Mouse (Mus musculus) urinary bladder, postnatal 25 days (tissue): Measurements from ENCODE around the gene Med7.
"Not testable (repeated sequence)": the region's sequence is repeated elsewhere in the genome, so short reads cannot be mapped to it uniquely, and the experiment has no call there.

ENCODE experiments used
- DNase-seq: peaks from one replicate; pipeline ENCODE4 v3.0.0; 2022; ENCODE audit warnings: low spot score

The Med7 gene

DNA sequence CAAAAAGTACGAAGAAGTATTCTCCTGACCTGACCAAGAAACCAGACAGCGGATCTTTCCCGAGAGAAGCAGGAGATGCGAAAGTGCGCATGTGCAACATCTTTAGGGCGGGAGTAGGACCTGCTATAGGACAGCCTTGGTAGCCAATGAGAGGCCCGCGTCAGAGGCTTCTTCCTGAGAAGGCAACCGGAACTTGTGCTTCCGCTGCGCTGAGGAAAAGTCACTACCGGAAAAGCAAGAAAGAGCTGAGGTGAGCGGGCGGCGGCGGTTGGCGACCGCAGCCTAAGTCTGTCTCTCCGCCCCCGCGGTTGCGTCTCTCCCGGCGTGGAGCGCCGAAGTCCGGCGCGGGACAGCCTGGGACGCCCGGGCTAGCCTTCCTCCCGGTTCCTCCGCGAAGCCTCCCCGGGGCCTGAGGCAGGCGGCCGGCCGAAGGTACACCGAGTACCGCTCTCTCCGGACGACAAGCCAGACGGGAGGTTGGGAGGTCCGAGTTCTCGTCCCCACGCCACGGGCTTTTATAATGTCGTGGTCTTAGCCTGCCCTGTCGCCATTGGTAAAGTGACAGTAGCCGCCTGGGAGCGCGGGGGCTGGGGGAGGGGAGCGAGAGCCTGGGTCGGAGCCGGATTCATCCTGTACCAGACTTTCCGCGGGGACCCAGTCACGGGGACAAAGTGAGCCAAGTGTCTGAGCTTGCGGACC lies at the start of gene Med7:
Gene Med7, plus strand, starts transcription at position 166 of the 699 bp plus-strand sequence.
- peak; percentile 84 for DNase-seq

DNA sequence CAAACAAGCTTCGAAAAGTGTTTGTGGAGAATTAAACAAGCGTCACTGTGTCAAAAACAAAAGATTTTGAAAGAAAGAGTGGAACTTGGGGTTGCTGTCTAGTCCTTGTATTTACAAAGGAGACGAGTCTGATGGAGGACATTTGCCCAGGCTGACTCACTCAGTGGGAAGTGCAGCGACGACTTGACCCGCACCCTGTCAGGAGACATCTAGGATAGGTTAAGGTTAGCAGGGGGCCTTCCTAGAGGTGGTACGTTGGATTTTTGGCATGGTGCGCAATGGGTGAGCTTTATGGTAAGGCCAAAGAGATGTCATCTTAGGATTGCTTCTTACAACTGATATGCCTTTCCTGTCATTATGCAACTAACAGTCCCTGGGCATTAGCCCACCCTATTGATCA lies 49.7 kb upstream of the Med7 start:
- no peak for DNase-seq

DNA sequence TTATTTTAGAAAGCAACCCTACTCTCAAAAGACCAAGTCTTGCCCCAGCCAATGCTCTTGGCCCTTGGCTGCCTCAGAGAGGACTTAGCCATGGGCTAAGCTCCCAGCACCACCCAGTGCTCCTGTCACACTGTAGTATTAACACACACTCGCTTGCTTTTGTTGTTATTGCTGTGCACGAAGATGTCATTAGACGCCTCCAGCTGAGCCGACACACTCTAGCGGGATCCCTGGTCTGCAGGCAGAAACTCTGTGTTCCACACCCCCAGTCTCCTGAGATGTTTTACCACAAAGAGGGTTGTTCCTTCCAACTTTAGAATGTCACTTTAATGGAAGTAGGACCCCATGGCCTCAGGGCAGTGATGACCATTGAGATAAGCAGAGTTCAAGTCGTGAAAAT lies 48.3 kb upstream of the Med7 start:
- DNase-seq, result no peak

DNA sequence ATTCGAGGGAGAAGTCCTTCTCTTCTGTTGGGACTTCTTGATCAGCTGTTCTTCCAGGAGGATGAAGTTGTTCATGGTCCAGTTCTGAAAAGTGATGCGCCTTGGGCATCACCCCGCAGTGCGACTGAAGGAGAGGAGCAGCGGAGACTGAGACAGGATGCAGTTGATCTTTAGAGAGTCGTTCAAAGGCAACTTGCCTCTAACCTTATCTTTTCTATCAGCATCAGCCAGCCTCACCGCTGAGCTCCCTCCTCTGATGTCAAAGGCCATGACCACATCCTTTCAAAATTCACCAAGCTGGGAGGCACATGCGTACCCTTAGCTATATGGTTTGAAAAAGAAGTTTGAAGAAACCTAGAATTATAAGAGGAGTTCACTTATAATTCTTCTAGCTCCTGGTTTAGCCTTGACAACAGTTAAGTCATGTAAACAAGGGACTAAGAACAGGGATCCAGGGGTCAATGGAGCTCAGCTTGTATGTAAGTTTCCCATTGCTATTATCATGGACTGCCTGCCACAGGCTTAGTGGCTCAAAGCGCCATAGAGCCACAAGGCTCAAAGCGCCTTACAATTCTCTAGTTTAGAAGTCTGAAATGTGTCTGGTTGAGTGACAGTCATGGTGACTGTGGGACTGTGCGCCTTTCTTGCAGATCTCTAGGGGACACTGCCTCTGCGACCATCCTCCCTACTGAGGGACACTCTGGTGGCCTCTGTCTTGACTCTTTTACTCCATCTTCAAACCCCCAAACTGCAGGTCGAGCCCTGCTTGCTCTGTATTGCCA lies 47.2 kb upstream of the Med7 start, which contains the start of gene Itk:
Gene Itk, minus strand, starts transcription at position 180 of the 782 bp plus-strand sequence.
- DNase-seq, result no peak

DNA sequence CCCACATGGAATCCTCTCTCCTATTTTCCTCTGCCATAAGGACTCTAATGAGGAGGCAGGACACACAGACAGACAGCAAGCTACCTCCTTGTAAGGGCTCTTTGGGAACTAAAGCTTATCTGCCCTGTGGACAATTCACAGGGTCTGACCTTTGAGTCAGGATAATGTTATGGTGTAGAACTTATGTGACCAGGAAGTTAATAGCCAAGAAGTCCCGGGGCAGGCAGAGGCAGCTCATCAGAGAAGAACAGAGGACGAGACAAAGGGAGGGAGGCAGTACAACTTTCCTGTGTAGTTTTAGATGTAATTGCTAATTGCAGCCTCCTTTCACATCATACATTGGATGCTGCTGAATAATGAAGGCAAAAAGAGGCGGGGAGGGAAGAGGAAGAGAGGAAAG lies 46.1 kb upstream of the Med7 start:
- no peak for DNase-seq

DNA sequence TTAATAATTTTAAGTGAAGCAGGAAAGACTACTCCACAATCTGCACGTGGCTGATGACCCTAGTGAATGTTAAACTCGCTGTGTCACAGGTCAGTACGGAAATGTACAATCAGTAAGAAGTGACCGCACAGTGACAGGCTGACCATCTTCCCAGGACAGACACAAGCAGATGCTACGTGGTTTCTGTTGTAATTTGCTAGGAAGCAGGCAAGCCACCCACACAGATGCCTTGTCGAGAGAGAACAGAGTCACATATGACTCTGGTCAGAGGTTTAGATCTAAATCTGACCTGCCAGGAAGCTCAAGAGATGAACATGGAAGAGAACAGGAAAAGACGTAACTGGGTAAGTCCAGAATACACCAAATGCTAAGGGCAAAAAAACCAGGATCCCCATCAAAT lies 43.8 kb upstream of the Med7 start:
- DNase-seq, result no peak

DNA sequence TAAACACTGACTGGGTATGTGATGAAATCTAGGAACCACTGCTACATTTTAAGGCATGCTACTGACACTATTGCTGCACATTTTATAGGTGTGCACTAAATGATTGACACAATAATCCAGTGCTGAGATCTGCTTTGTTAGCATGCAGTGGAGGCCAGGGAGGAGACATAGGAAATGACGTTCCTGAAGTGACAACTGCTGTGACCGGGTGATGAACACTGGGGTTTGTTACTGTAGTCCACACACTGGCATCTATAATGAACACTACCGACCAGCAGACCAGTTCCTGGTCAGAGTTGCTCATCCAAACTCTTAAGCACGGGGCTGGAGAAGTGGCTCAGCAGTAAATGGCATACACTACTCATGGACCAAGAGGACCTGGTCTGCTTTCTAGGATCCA lies 43.3 kb upstream of the Med7 start:
- no peak for DNase-seq

DNA sequence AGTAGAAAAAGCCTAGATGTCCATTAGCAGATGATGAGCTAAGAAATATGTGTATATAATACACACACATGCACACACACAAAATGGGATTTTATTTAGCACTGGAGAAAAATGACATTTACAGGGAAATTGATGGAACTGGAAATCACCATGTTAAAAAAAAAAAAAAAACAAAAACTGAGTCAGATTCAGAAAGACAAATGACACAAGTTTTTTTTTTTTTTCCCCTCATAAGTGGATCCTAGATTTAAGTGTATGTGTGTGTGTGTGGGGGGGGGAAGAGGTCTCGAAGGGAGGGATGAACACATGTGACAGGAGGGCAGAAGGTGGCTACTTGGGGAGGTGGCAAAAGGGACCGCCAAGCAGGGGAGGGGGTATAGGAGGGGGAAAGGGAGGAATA lies 41.6 kb upstream of the Med7 start:
- DNase-seq, result no peak

DNA sequence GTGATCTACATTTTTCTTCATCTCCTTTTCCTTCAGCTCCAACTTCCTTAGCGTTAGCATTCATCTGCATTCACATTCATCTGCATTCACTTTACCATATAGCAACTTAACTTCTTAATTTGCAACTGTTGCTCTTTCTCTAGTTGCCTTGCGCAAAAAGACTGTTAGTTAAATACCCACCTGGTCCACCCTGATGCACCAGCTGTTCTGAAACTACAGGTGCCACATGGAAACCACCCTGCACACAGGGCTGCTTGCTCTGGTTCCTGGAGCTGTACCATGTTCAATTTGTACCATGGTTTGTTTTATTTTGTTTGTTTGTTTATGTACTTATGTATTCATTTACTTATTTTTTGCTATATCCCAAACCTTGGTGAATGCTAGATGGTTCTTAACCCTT lies 41.0 kb upstream of the Med7 start:
- no peak for DNase-seq

DNA sequence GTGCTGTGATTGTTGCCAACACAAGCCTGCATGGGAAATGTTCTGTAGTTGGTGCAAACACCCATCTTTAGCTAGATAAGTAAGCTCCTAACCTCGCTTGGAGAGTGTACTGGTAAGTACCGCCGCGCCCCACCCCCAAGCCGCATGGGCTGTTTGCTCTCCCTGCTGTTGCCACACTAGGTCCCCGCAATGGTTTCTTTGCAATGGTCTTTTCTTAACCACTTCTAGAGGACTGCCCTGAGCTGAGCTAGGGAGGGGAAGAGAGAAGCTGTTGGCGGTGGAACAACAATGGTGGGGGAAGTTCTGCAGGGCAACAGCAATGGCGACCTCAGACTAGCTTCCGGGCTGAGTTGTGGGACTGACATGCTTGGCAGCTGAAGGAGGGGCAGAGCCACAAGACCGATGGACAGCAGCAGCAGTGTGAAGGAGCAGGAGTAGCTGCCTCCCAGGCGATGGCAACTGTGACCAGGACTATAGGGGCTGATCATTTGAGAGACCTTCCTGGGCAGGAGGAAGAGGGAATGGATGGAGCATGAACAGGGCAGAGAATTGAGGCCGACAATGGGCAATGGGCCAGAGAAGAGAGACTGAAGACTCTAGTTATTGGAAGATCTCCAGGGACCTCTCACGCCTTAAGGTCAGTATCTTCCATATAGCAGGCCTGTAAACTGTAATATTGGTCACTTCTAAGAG lies 40.4 kb upstream of the Med7 start, which contains the start of gene Fam71b:
Gene Fam71b, plus strand, starts transcription at position 393 of the 693 bp plus-strand sequence.
- DNase-seq, result no peak

DNA sequence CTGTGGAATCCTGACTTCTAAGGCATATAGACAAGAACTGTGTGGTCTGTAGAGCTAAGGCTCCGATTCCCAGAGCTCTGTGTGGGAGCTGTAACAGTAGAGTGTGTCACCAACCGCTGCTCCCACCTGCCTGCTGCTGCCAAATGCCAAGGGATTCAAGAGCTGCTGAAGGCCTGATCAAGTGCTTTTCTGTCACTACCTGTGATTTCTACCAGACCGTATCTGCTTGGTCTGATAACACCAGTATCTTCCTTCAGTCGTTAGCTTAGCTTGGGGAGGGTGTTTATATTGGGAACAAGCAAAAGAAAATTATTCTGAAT lies 39.9 kb upstream of the Med7 start:
- no peak for DNase-seq

DNA sequence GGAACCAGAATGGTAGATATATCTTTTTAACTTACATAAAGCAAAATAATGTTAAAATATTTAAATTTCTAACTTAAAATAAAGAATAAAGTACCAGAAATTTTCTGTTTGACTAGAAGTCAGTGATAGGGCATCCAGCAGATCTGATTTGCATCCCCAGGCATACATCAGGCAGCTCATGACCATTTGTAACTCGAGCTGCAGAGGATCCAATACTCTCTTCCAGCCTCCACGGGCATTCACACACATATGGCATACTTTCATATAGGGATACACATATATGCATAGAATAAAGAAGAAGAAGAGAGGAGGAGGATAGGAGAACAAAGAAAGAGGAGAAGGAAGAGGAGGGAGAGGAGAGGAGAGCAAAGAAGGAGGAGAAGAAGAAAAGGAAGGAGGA lies 38.8 kb upstream of the Med7 start:
- DNase-seq, result no peak

DNA sequence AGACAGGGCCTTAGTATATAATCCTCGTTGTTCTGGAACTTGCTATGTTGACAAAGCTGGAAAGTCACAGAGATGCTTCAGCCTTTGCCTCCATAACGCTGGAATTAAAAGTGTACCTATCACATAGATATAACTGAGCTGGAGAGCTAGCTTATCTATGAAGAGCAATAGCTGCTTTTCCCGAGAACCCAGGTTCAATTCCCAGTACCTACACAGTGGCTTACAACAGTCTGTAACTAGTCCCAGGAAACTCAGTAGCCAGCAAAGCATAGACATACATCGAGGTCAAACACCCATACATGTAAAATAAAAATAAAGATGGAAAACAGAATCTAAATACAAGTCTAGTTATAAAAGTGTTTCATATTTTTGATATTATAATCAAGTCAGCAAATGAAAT lies 38.3 kb upstream of the Med7 start:
- no peak for DNase-seq

DNA sequence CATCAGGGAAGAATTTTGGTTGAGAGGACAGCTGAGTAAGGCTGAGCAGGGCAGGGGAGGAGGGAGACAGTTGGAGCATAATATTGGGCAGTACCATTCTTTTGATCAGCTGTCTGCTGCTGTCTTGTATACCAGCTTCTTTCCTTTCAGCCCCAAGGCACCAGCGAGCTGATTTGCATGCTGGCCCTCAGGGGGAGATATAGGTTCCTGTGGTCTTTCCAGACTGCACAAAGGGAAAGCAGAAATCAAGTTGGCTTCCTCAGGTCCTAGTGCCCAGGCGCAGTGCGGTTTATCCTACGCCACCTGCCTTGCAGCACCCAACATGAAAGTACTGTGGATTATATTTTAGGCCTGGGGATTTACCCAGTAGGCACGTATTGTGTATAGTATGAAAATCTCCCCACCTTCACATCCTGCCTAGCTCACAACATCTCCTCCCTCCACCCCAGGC lies 37.8 kb upstream of the Med7 start:
- DNase-seq, result no peak

DNA sequence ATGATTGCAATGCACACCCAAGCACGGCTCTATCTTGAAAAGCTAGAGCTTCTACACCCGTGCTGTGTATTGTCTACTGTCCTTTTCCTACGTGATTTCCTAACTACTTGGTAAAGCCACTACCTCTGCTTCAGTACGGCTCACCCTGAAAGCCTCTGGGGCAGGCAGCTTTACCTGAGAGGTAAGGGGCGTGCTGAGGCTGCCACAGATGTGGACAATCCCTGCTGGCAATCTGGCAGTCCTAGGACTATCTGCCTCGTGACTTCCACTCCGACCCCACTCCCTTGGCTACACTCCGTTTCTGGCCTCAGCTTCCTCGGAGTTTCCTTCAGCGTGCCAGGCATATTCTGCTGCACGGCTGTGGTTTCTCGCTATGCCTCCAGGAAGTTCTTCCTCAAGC lies 35.2 kb upstream of the Med7 start:
- DNase-seq, result no peak

DNA sequence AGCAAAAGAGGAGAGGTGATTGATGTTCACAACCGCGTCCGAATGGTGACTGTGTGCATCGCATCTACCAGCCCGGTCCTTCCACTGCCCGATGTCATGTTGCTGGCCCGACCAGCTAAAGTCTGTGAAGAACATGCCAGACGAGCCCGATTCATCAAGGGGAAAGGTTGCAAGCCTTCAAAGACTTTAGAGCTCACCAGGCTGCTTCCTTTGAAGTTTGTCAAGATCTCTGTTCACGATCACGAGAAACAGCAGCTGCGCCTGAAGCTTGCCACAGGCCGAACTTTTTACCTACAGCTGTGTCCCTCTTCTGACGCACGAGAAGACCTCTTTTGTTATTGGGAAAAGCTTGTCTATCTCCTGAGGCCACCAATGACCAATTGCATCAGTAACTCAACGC lies 31.7 kb upstream of the Med7 start:
- no peak for DNase-seq

DNA sequence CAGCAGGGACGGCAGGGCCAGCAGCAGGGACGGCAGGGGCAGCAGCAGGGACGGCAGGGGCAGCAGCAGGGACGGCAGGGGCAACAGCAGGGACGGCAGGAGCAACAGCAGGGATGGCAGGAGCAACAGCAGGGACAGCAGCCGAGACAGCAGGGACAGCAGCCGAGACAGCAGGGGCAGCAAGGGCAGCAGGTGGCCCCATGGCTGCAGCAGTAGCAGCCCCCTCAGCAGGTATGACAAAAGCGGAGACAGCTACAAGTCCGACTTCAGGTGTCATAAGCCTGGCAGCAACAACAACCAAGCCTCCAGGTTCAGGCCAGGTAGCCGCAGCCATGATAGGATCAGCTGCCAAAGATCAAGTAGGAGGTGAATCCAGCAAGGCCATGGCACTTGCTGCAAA lies 30.0 kb upstream of the Med7 start:
- no peak for DNase-seq

DNA sequence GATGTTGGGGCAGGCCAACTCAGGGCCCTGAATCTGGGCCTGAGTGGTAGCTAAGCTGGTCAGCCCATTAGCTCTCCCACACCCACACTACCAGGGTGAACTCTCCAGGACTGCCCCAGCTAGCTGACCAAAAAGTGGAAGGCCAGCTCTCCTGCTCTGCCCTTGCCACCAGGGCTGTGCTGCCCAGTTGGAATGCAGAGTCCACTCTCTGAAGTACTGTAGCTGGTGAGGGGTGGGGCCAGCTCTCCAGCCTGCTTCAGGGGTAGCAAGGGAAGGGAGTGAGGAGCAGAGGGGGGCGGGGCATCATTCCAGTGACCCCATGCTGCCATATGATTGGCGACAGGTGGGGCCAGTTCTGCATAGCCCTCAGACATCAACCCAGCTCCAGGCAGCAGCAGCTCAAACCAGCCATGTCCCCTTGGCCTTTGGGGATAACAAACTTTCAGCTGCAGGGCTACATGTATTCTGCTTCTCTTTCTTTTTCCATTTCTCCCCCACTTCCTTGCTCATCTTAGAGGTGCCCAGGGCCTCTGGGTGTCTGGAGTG lies 26.6 kb upstream of the Med7 start:
- no peak for DNase-seq

DNA sequence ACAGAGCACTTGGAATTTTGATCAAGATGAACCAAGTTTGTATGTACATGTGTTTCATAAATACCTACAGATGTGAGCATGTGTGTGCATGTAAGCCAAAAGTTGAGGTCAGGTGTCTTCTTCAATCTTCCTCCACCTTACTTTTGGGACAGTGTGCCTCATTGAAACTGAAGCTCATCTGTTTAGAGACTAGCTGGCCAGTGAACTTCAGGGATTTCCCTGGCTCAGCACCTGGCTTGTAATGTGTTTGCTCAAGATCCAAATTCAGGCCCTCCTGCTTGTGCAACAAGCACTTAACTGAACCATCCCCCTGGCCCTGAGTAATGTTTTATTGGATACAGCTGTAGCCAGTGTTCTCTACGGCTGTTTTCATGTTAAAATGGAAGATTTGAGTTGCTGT lies 18.3 kb upstream of the Med7 start:
- DNase-seq, result no peak

DNA sequence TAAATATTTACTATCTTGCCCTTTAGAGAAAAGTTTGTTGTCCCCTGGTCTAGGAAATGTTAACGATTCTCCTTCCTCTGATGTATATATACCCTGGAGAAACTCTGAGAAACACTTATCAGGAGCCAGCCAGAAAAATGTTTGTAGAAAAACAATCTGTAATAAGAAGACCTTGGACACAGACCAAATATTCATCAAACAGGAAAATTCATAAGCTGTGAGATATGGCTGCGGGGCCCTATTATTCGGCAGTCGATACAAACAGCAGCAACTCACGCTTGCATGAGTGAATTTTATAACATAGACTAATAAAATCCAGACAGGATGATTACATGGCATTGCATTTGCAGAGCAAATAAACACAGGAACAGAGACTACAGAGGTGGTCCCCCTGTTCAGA lies 17.9 kb upstream of the Med7 start:
- no peak for DNase-seq

DNA sequence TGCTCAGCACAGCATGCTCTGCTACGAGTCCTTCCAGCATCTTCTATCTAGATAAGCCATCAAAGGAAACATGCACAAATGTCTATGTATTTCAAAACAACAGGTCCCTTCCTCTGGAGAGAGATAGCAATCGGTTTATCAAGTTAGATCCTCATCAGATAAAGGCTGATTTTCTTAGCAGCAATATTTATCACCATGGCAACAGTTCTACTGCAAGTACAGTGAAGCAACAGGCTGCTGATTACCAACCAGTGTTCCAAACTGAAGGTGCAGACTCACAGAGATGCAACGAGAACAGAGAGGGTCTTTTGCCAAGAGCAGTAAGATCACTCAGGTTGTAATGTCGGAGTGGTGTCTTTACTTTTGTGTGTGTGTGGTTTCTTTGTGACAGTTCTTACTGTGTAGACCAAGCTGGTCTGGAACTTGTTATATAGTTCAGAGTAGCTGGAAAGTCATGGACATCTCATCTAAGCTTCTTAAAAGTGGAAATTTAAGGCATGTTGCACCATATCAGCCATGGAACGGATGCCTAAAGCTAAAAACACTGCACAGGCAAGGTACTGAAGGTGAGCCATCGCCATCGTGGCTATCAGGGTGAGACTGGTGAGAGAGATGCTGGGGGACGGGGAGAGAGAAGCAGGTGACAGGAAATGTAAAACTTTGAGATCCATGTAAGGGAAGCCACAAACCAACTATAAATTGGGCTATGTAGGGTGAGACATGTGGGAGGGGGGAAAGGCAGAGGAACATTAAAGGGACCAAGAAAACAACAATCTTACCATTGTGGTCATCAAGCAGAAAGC lies 15.4 kb upstream of the Med7 start:
- DNase-seq, result no peak

DNA sequence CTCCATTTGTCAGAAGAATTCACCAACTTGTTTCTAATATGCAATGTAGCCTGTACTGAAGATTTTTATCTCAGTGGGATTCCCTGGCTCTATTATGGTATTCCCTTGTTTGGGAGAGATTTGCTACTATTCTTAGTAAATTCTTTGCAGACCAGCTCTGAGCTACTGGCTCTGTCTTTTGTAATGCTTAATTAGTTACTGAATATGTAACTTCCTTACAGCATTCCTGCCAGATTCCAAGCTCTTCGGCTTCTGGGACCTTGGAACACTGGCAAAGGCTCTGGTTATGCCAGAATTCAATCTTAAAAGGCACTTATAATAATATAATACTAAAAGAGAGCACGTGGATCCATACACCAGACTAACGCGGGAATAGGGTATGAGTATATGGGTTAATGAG lies 8.6 kb upstream of the Med7 start:
- not testable (repeated sequence) for DNase-seq
